Mouse (Mus musculus) urinary bladder, postnatal 10 days (tissue): ENCODE measurements around the gene Bag6.

Experiments
- DNase-seq: peaks from one replicate; pipeline ENCODE4 v3.0.0; 2022; ENCODE audit warnings: low spot score

Gene Bag6

DNA sequence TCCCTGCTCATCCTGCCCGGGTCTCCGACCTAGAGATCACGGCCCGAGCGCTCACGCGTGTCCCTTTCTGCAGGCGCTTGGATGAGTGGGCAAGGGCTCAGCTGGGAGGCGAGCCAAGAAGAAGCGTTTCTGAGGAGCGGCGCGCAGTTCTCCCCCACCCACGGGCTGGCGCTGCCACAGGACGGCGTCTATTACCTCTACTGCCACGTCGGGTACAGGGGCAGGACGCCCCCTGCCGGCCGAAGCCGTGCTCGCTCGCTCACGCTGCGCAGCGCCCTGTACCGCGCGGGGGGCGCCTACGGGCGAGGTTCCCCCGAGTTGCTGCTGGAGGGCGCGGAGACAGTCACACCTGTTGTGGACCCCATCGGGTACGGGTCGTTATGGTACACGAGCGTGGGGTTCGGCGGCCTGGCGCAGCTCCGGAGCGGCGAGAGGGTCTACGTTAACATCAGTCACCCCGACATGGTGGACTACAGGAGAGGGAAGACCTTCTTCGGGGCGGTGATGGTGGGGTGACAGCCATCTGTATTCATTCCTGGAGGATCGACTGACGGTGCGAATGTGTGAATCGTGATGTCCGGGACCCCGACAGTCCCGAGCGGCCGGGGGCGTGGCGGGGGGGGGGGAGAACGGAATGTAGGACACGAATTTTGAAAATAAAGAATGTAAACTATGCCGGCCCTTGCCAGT, 60.8 kb downstream of the Bag6 start:
- DNase-seq: peak; percentile 47

DNA sequence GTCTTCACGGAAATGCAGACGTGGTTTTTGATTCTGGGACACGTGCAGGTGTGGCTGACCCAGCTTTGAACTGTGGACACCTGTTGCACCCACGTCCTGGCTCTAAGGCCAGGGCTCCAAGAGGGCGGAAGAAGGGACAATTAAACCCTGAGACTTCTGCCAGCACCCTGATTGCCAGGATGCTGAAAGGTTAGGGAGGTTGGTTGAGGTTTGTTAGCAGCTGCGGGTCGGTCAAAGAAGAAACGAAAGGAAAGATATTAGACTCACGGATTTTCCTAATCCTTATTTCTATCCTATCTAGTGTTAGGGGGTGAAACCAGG, 61.3 kb downstream of the Bag6 start:
- no peak for DNase-seq
